Mouse (Mus musculus) liver, embryonic 14.5 days (tissue): ENCODE measurements around the gene Mast1. TPM values are rescaled to one million over a fixed set of nuclear protein-coding genes. Genes with fewer than 3 reads are reported as not detected.

Experiments
- ATAC-seq: fragments of 200-750 bp; cut with Nextera tagmentation; 2 replicates; pipeline ENCODE4 v1.8.0; 2017; ENCODE audit warnings: moderate number of reproducible peaks, mild to moderate bottlenecking, moderate library complexity; ENCODE audit not compliant: insufficient read depth
- DNase-seq, 3 experiments: peaks; one replicate each; pipeline ENCODE4 v3.0.0-alpha.2; 2012 to 2013; ENCODE audit warnings: low read depth in 3 of 3, low spot score in 3 of 3
- H3K27ac ChIP-seq: fragments of 300-500 bp; sonication (generic); 2 replicates; pipeline ENCODE4 v1.5.1; 2014; ENCODE audit warnings: moderate library complexity, mild to moderate bottlenecking, control low read depth, inconsistent platforms
- H3K27me3 ChIP-seq: fragments of 300-500 bp; sonication (generic); 2 replicates; pipeline ENCODE4 v1.6.1; 2014; ENCODE audit warnings: mild to moderate bottlenecking, low read length, moderate library complexity; ENCODE audit not compliant: control insufficient read depth, insufficient read depth
- H3K36me3 ChIP-seq: fragments of 300-500 bp; sonication (generic); replicated peaks from 2 replicates; pipeline ENCODE4 v1.6.1; 2014; ENCODE audit warnings: low read depth; ENCODE audit not compliant: control insufficient read depth, insufficient read depth
- H3K4me1 ChIP-seq, 2 experiments: fragments of 200-500 bp in 1 of 2; fragments of 300-500 bp in 1 of 2; sonication (generic) in 1 of 2; replicated peaks; 2 replicates each; pipeline ENCODE4 v1.6.1; 2012 to 2014; ENCODE audit warnings: antibody characterized with exemption in 1 of 2, inconsistent platforms in 1 of 2, low read length in 1 of 2; ENCODE audit not compliant: control insufficient read depth in 2 of 2, insufficient read depth in 2 of 2
- H3K4me2 ChIP-seq: fragments of 300-500 bp; sonication (generic); 2 replicates; pipeline ENCODE4 v1.6.1; 2014; ENCODE audit warnings: low read depth, mild to moderate bottlenecking, control low read depth, moderate library complexity
- H3K4me3 ChIP-seq, 2 experiments: fragments of 200-500 bp in 1 of 2; fragments of 300-500 bp in 1 of 2; sonication (generic) in 1 of 2; 2 replicates each; pipeline ENCODE4 v1.5.1; 2012 to 2014; ENCODE audit warnings: low read depth in 2 of 2, low read length in 2 of 2, mild to moderate bottlenecking in 2 of 2, control low read depth in 1 of 2, inconsistent platforms in 1 of 2, moderate library complexity in 1 of 2; ENCODE audit not compliant: insufficient read depth in 1 of 2
- H3K9ac ChIP-seq: fragments of 300-500 bp; sonication (generic); replicated peaks from 2 replicates; pipeline ENCODE4 v1.6.1; 2014; ENCODE audit warnings: mild to moderate bottlenecking, control low read depth, moderate library complexity
- H3K9me3 ChIP-seq: fragments of 300-500 bp; sonication (generic); 2 replicates; pipeline ENCODE4 v1.6.1; 2016; ENCODE audit warnings: low read length, mixed read lengths; ENCODE audit not compliant: control insufficient read depth
- CTCF ChIP-seq: IDR thresholded peaks from 2 replicates; pipeline ENCODE4 v1.5.1; 2016; ENCODE audit warnings: antibody characterized with exemption, low read depth, control low read depth
- EP300 ChIP-seq: IDR thresholded peaks from 2 replicates; pipeline ENCODE4 v1.6.1; 2016; ENCODE audit warnings: antibody characterized with exemption, low read depth
- WGBS: fragments of 180-500 bp; shearing (Covaris S2); extraction: QIAGEN DNeasy Blood & Tissue Kit; methylation state at CpG from one replicate; pipeline ENCODE4 v1.1.7; 2014; ENCODE audit not compliant: insufficient replicate concordance; 5-methylcytosine and 5-hydroxymethylcytosine counted together
- polyA plus RNA-seq, 2 experiments: library from polyadenylated mRNA; depleted of rRNA in 1 of 2; stranded (reverse) in 1 of 2; unstranded in 1 of 2; fragments of >200 nt; fragmentation: Nextera tagmentation in 1 of 2; extraction: Ambion mirVana in 1 of 2; gene quantifications; 2 replicates each; pipeline versions ENCODE4 v1.2.1 to v1.2.3; 2012 to 2014

The Mast1 gene
- polyA plus RNA-seq, 2 experiments = 0.06 to 0.14 TPM

DNA sequence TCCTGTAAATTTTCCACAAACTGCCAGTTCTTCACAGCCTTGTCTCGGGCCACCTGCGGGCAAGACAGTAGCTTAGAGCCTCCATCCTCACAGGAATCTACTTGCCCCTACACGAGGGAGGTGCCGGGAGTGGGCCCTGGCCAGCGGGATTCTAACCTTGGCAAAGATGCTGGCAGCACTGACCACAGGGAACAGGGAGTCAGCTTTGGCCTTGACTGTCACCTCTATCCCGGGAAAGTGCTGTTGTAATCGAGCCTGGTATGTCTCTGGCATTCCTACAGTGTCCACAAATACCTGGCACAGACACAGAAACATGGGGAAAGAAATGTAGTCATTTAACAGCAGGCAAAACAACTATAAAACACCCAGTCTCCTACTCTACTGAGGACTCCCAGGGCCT lies 22.7 kb upstream of the Mast1 start:
- Histone ChIP-seq H3K36me3 (peaks cover 43% of the 10 kb centered on the region), H3K9me3 (no peaks in the 10 kb centered on the region), H3K4me1 (peaks cover 0 to 6% of the 10 kb centered on the region in 2 experiments), H3K9ac (no peak overlapping the region), H3K4me3 (no peak overlapping the region), H3K4me2 (no peak overlapping the region), H3K27me3 (no peaks in the 10 kb centered on the region), H3K27ac (no peak overlapping the region)
- DNase-seq = no peak
- no peak for ATAC-seq
- WGBS = 79% methylated on average over 7 of the region's 7 CpGs
- TF ChIP-seq CTCF (no peak), EP300 (no peak)

DNA sequence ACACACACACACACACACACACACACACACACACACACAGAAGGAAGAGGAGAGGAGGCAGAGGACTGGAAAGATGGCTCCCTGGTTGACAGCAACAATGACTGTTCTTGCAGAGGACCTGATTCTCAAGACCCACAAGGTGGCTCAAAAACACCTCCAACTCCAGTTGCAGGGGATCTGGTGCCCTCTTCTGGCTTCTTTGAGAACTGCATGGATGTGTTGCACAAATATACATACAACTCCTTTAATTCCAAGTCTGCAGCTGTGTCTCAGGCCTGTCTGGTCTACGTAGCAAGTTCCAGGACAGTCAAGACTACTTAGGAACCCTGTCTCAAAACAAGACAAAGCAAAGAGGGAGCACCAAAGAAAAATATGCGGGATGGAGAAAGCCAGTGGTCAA lies 19.6 kb upstream of the Mast1 start:
- 40% methylated on average over 2 of the region's 2 CpGs for WGBS
- H3K4me2 ChIP-seq = no peak overlapping the region
- DNase-seq (no peak), ATAC-seq (no peak)
- H3K9me3 ChIP-seq = no peaks in the 10 kb centered on the region
- H3K27ac ChIP-seq = no peak overlapping the region
- no peak overlapping the region for H3K4me3 ChIP-seq
- TF ChIP-seq EP300 (no peak), CTCF (peak; percentile 93)
- peaks cover 29% of the 10 kb centered on the region for H3K36me3 ChIP-seq
- H3K9ac ChIP-seq = no peak overlapping the region
- H3K4me1 ChIP-seq = peaks cover 0 to 3% of the 10 kb centered on the region in 2 experiments; a peak in 2 of 4 replicates
- H3K27me3 ChIP-seq = peaks cover 8% of the 10 kb centered on the region; the same call in 1 of the 2 replicates

DNA sequence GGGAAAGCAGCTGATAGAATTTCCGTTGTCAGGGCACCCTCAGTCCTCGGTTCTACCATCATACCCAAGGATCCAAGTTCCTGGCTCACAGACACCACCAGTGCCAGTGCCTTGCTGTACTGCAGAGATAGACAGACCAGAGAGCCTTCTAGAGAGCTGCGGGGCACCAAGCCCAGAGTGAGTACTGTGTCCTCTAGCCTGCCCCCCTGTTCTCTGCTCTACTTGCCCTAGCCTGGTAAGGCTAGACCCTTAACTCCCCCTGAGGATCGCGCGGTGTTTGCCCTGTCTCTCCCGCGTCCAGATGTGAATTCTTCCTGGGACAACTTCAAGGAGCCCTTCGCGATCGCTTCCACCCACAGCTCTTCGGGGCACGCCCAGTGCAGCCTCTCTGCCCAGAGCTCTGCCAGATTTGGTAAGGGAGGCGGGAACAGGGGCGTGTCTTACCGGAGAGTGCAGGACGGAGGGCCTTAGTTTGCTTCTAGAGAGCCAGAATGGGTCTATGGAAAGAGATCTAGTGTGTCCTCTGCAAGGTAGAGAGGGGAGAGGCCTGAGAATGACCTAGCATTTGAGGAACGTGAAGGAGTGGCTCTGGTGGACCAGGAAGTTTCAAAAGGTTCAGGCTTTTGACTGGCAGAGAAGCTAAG lies 15.6 kb upstream of the Mast1 start:
- Histone ChIP-seq H3K4me1 (peaks cover 0 to 3% of the 10 kb centered on the region in 2 experiments; a peak in 2 of 4 replicates), H3K9me3 (no peaks in the 10 kb centered on the region), H3K4me2 (no peak overlapping the region), H3K9ac (no peak overlapping the region), H3K36me3 (peaks cover 4% of the 10 kb centered on the region), H3K4me3 (no peak overlapping the region), H3K27me3 (peaks cover 21% of the 10 kb centered on the region), H3K27ac (no peak overlapping the region)
- WGBS = 5% methylated on average over 18 of the region's 18 CpGs
- DNase-seq = no peak
- TF ChIP-seq EP300 (no peak), CTCF (no peak)
- ATAC-seq = peak; percentile 33; the same call in 1 of the 2 replicates

DNA sequence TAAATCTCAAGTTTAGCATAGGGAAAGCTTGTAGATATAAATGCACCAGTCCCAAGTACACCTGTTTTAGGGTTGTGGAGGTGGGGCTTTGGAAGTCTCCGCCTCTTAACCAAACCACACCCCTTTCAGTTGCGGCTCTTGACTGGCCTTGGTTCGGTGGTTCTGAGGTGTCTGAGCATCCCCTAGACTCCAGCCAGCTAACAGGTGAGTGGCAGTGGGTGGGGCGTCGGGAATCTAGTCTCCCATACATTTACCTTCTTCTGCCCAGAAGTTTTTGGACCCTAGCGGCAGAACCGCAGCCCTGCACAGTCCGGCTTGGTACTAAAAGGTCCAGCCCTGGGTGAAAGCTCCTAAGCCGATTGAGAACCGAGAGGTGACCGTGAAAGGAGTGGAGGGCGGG lies 12.6 kb upstream of the Mast1 start:
- Histone ChIP-seq H3K36me3 (no peaks in the 10 kb centered on the region), H3K27ac (no peak overlapping the region), H3K4me3 (no peak overlapping the region), H3K27me3 (peaks cover 48% of the 10 kb centered on the region), H3K9ac (no peak overlapping the region), H3K4me2 (no peak overlapping the region), H3K9me3 (no peaks in the 10 kb centered on the region), H3K4me1 (peaks cover 0 to 5% of the 10 kb centered on the region in 2 experiments; a peak in 3 of 4 replicates)
- DNase-seq (no peak), ATAC-seq (no peak)
- TF ChIP-seq CTCF (0 out of 2 replicates have a peak, but pooled peaks have one; percentile 6), EP300 (no peak)
- WGBS = 21% methylated on average over 12 of the region's 12 CpGs

DNA sequence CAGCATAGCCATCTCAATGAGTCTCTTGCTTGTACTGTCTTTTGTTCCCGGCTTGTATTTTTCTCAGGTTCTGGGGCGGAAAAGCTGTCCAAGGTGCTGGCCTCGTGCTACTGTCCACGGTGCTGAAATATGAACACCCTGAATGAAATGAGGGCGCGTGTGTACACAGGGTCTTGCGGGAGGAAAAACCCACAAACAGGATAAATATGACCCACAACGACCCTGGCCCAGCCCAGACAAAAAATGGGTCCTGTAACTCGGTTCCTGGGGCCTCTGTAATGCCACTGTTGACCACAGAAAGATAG lies 10.0 kb upstream of the Mast1 start:
- WGBS = 11% methylated on average over 9 of the region's 9 CpGs

More for the DNA sequence above, 10.0 kb upstream of the Mast1 start:
- Histone ChIP-seq H3K36me3 (no peaks in the 10 kb centered on the region), H3K27ac (no peak overlapping the region), H3K4me1 (peaks cover 2 to 8% of the 10 kb centered on the region in 2 experiments; a peak in 3 of 4 replicates), H3K9me3 (no peaks in the 10 kb centered on the region), H3K4me3 (no peak overlapping the region), H3K27me3 (peaks cover 66% of the 10 kb centered on the region), H3K9ac (no peak overlapping the region), H3K4me2 (no peak overlapping the region)
- ATAC-seq = no peak
- no peak for DNase-seq
- TF ChIP-seq CTCF (no peak), EP300 (no peak)
